Mouse (Mus musculus): ENCODE measurements at regions not wholly inside any gene's neighbourhood (a gene's known extent, or its start where the extent isn't known, plus 50 kb on each side); places are given as distances from the start of the nearest gene placed in this dataset.

DNA sequence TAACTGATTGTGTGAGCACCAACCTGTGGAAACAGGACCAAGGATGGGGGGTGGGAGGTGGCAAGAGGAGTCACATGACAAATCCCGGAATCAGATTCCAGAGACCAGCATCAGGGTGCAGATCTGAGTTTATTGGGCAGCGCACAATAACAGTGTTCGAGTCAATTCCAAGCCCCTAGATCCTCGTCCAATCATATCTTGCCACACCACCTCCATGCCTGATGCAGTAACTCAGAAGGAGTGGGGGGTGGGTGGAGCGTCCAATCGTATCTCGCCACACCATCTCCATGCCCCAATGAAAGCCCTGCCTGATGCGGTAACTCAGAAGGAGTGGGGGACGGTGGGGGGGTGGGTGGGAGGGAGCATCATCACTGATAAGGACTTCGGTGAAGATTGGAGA is 62.8 kb downstream of the Hes1 start:
- no peak for TF ChIP-seq FLI1 (IDR thresholded peaks at IDR 0.05; ENCODE audit: low read length)
- TF ChIP-seq GATA1 (IDR thresholded peaks at IDR 0.05; ENCODE audit: borderline replicate concordance, low read length): no peak

All from megakaryocyte, embryonic 14.5 days (primary cell).